Mouse (Mus musculus): ENCODE results near the gene Atf3.

DNA sequence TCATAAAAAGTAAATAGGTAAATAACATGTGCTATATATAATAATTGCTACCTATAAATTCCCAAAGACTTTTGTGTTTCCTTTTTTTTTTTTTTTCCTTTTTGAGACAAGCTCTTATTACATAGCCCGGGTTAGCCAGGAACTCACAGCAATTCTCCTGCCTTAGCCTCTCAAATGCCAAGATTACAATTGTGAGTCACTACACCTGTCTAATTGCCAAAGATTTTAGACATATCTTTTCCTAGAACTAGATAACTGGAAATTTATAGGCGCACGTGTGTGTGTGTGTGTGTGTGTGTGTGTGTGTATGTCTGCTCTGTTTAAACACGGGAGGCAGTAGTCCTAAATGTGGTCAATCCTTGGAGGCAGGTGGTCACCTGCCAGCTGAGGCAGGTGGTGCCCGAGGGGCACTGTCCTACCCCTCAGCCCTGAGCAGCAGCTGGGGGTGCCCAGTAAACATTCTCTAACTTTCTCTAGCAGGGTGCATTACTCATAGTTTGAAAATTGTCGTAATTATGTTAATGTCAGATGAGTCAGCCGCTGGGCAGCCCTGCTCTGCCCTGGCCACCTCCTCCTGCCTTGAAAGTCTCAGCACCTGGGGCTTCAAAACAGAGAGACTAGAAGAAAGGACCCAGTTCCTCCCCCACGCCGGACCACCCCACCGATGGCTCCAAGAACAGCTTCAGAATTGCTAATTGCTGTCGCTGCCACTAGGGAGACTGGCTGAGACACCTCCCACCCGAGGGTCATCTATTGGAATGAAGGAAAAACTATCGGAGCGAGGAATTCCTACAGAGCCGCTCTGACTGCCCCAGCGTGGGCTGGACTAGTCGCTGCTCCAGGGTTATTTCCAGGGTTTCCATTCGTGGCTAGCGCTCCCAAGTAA is 1.8 kb downstream of the Atf3 start:
- TF ChIP-seq POLR2A (IDR thresholded peaks at IDR 0.05; ENCODE audit: insufficient read depth, low read length) = no peak
- no peak for TF ChIP-seq EP300 (IDR thresholded peaks at IDR 0.05; ENCODE audit: insufficient read depth, low read depth, low read length)
- no peak for TF ChIP-seq CTCF (IDR thresholded peaks at IDR 0.05; ENCODE audit: low read depth, low read length)
